ENCODE assay signal across 12 mouse cellular contexts in genomic region chr13:97006784-97007183, GRCm38 (mm10). TPM values are rescaled to one million over a fixed set of nuclear protein-coding genes. Genes with fewer than 3 reads are reported as not detected.
DNase-seq lines count a peak whose midpoint lies in the region; ATAC-seq and TF ChIP-seq lines count a peak whose summit lies in the region.
"Had no signal": no experiment of that assay in that cellular context is flagged by ENCODE, and none has a peak within 500 bp of the region (broad histone marks: within the 10 kb centered on the region; RNA-seq: fewer than 3 reads in every experiment).

No protein-coding gene starts in this region.

- TF ChIP-seq EP300 in heart, adult 2 months (IDR thresholded peaks at IDR 0.05; ENCODE audit: insufficient read depth, low read depth, low read length), result no peak

- H3K4me2 ChIP-seq in intestine, embryonic 15.5 days (replicated peaks), result peak overlapping the region; percentile 78
- H3K4me2 ChIP-seq in midbrain, postnatal 0 days (ENCODE audit: low read depth, low read length, poor library complexity, severe bottlenecking), result peak overlapping the region; percentile 89

- no peaks in the 10 kb centered on the region for H3K36me3 ChIP-seq in heart, embryonic 10.5 days
- H3K36me3 ChIP-seq in heart, adult 2 months (ENCODE audit: control insufficient read depth, insufficient read depth, low read length), result no peaks in the 10 kb centered on the region
- no peaks in the 10 kb centered on the region for H3K36me3 ChIP-seq in embryonic facial prominence, embryonic 10.5 days (replicated peaks)
- H3K36me3 ChIP-seq in intestine, embryonic 15.5 days, result no peaks in the 10 kb centered on the region
- H3K36me3 ChIP-seq in midbrain, postnatal 0 days (ENCODE audit: insufficient read depth, low read length), result no peaks in the 10 kb centered on the region

- H3K9ac ChIP-seq in heart, adult 2 months (ENCODE audit: low read depth, low read length), result no peak overlapping the region
- H3K9ac ChIP-seq in intestine, embryonic 15.5 days, result no peak overlapping the region; the same call in 1 of the 2 replicates
- no peak overlapping the region; the same call in 1 of the 2 replicates for H3K9ac ChIP-seq in midbrain, postnatal 0 days (replicated peaks; ENCODE audit: low read length, poor library complexity, severe bottlenecking)

- H3K27ac ChIP-seq in heart, embryonic 10.5 days, result no peak overlapping the region
- no peak overlapping the region for H3K27ac ChIP-seq in heart, adult 2 months
- no peak overlapping the region for H3K27ac ChIP-seq in embryonic facial prominence, embryonic 10.5 days (replicated peaks)
- H3K27ac ChIP-seq in intestine, embryonic 15.5 days, result no peak overlapping the region
- H3K27ac ChIP-seq in midbrain, postnatal 0 days (ENCODE audit: low read depth, low read length), result no peak overlapping the region

- TF ChIP-seq CTCF in heart, adult 2 months (IDR thresholded peaks at IDR 0.05), result no peak
- TF ChIP-seq CTCF in midbrain, postnatal 0 days (IDR thresholded peaks at IDR 0.05), result no peak

- no peak for ATAC-seq in intestine, embryonic 15.5 days
- ATAC-seq in midbrain, postnatal 0 days (ENCODE audit: low FRiP score), result no peak

- peak overlapping the region; percentile 63; the same call in 1 of the 2 replicates for H3K4me3 ChIP-seq in heart, embryonic 10.5 days
- H3K4me3 ChIP-seq in heart, adult 2 months, result no peak overlapping the region
- peak overlapping the region; percentile 58 for H3K4me3 ChIP-seq in embryonic facial prominence, embryonic 10.5 days
- H3K4me3 ChIP-seq in intestine, embryonic 15.5 days (replicated peaks), result peak overlapping the region; percentile 35; the same call in 1 of the 2 replicates
- peak overlapping the region; percentile 42; the same call in 1 of the 2 replicates for H3K4me3 ChIP-seq in midbrain, postnatal 0 days (ENCODE audit: low read depth, low read length)

- WGBS in heart, embryonic 10.5 days, result 16% methylated on average over 2 of the region's 2 CpGs
- WGBS in heart, adult 2 months, result 32% methylated on average over 2 of the region's 2 CpGs
- 43% methylated on average over 2 of the region's 2 CpGs for WGBS in embryonic facial prominence, embryonic 10.5 days
- WGBS in intestine, embryonic 15.5 days, result 34% methylated on average over 2 of the region's 2 CpGs
- WGBS in midbrain, postnatal 0 days, result 54% methylated on average over 2 of the region's 2 CpGs

- no peak for TF ChIP-seq POLR2A in heart, adult 2 months (IDR thresholded peaks at IDR 0.05; ENCODE audit: insufficient read depth, low read depth, low read length)

- intact Hi-C loops in heart, adult 2 months (cut with DNase I), result loop anchor here (10.0 kb wide), 1 partner anchor 152 kb away; no protein-coding TSS in a partner anchor

- no peaks in the 10 kb centered on the region for H3K9me3 ChIP-seq in heart, embryonic 10.5 days
- no peaks in the 10 kb centered on the region for H3K9me3 ChIP-seq in embryonic facial prominence, embryonic 10.5 days
- H3K9me3 ChIP-seq in intestine, embryonic 15.5 days, result no peaks in the 10 kb centered on the region
- H3K9me3 ChIP-seq in midbrain, postnatal 0 days (ENCODE audit: low read length), result no peaks in the 10 kb centered on the region

- H3K27me3 ChIP-seq in heart, embryonic 10.5 days (ENCODE audit: insufficient read depth, poor library complexity, severe bottlenecking), result no peaks in the 10 kb centered on the region
- H3K27me3 ChIP-seq in heart, adult 2 months (ENCODE audit: control insufficient read depth, insufficient read depth, low read length), result no peaks in the 10 kb centered on the region
- H3K27me3 ChIP-seq in embryonic facial prominence, embryonic 10.5 days (replicated peaks; ENCODE audit: low read depth, poor library complexity, severe bottlenecking), result peaks cover 11% of the 10 kb centered on the region
- H3K27me3 ChIP-seq in intestine, embryonic 15.5 days (replicated peaks), result no peaks in the 10 kb centered on the region
- H3K27me3 ChIP-seq in midbrain, postnatal 0 days (ENCODE audit: insufficient read depth, low read length), result no peaks in the 10 kb centered on the region

- H3K79me2 ChIP-seq in heart, adult 2 months (replicated peaks; ENCODE audit: control insufficient read depth, insufficient read depth, low read length), result no peaks in the 10 kb centered on the region

- H3K4me1 ChIP-seq in heart, embryonic 10.5 days, result peaks cover 6% of the 10 kb centered on the region; the same call in 1 of the 2 replicates
- peaks cover 2% of the 10 kb centered on the region for H3K4me1 ChIP-seq in heart, adult 2 months (ENCODE audit: control insufficient read depth, insufficient read depth, low read length)
- peaks cover 8% of the 10 kb centered on the region; the same call in 1 of the 2 replicates for H3K4me1 ChIP-seq in embryonic facial prominence, embryonic 10.5 days
- 0 out of 2 replicates have a peak, but pooled peaks cover 3% of the 10 kb centered on the region for H3K4me1 ChIP-seq in intestine, embryonic 15.5 days (replicated peaks)
- H3K4me1 ChIP-seq in midbrain, postnatal 0 days (ENCODE audit: insufficient read depth, low read length), result no peaks in the 10 kb centered on the region

- no peak for DNase-seq in heart, embryonic 10.5 days (ENCODE audit: low spot score)
- DNase-seq in heart, adult 2 months, result no peak
- no peak for DNase-seq in embryonic facial prominence, embryonic 10.5 days (ENCODE audit: low spot score)
- DNase-seq in midbrain, postnatal 0 days (ENCODE audit: low spot score), result no peak
- no peak for DNase-seq in adrenal gland, adult 2 months
- DNase-seq in layer of hippocampus, postnatal 25 days (ENCODE audit: extremely low spot score in 1 of 2, low spot score in 1 of 2), result no peak
- no peak for DNase-seq in layer of hippocampus, adult 9-10 months (ENCODE audit: low spot score)
- DNase-seq: cerebellum, postnatal 14 days; lung, postnatal 10 days; right cerebral cortex, postnatal 14 days had no signal

RNA-seq across cellular contexts. Expression of gene 1700029F12Rik, which starts 27.4 kb away (rescaled TPM):
- not detected in 2 replicates for polyA plus RNA-seq in heart, embryonic 10.5 days (2016; fragmentation: Nextera tagmentation; extraction: Ambion mirVana)
- total RNA-seq in heart, adult 2 months (2021), result not detected
- 0.78 and 0.82 TPM in 2 replicates for polyA plus RNA-seq in heart, adult 2 months (2012; rRNA removed)
- polyA plus RNA-seq in embryonic facial prominence, embryonic 10.5 days (2016; fragmentation: Nextera tagmentation; extraction: Ambion mirVana), result not detected in 2 replicates
- polyA plus RNA-seq in intestine, embryonic 15.5 days (2015; fragmentation: Nextera tagmentation; extraction: Ambion mirVana), result not detected in 2 replicates
- total RNA-seq in midbrain, postnatal 0 days (2014; rRNA removed), result not detected in 2 replicates
- polyA plus RNA-seq in midbrain, postnatal 0 days (2015; fragmentation: Nextera tagmentation; extraction: Ambion mirVana), result not detected in 2 replicates
- under 1 TPM in 1 of 2 experiments, not detected in 1; 0.75 TPM for total RNA-seq in adrenal gland, adult 2 months (2021)
- 0.42 and 0.48 TPM in 2 replicates for polyA plus RNA-seq in adrenal gland, adult 2 months (2012; rRNA removed)
- total RNA-seq in layer of hippocampus, postnatal 25 days (2021), result not detected
- total RNA-seq: gastrocnemius, adult 8-10 months had no signal
